Mouse (Mus musculus): ENCODE results near the gene Nek10.

DNA sequence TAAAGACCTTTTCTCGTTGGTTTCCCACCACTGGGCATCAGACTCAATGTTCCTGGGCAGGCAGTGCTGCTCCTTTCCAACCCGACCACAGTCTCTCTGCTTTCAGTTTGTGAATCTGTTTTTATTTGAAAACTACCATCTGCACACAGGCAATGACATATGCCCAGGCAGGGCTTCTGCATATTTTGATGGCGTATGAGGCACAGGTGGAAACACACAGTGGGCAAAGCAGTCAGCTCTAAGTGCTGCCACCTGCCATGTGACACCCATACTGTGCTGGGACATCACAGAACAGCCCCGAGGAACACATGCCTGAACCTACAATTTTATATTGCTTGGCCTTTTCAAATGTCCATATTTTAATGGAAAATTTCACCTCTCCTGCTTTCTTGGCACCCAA, 68.5 kb downstream of the Nek10 start:
- TF ChIP-seq HCFC1 (IDR thresholded peaks at IDR 0.05; ENCODE audit: borderline replicate concordance, insufficient read depth, low read length) (no peak), CHD2 (IDR thresholded peaks at IDR 0.05; ENCODE audit: low read depth, low read length) (no peak), ZC3H11A (IDR thresholded peaks at IDR 0.05; ENCODE audit: borderline replicate concordance, low read depth, low read length) (no peak)
